In the genomic region with DNA sequence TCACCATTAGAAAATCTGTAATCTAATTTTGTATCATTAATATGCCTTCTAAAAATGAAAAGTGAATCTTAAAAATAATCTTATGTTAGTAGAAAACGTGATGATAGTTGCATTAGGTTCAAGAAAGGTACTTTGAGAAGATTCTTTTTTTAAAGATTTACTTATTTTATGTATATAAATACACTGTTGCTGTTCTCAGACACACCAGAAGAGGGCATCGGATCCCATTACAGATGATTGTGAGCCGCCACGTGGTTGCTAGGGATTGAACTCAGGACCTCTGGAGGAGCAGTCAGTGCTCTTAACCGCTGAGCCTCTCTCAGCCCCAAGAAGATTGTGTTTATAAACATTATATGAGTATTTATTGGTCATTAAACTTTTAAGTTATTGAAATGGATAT, we compare ENCODE assay signal across 20 mouse cellular contexts.
DNase-seq lines count a peak whose midpoint lies in the region; ATAC-seq and TF ChIP-seq lines count a peak whose summit lies in the region.
"Had no signal": no experiment of that assay in that cellular context is flagged by ENCODE, and none has a peak within 500 bp of the region (broad histone marks: within the 10 kb centered on the region; RNA-seq: fewer than 3 reads in every experiment).

No protein-coding gene starts in this region.

- no peaks in the 10 kb centered on the region for H3K9me3 ChIP-seq in midbrain, postnatal 0 days (ENCODE audit: low read length)
- no peaks in the 10 kb centered on the region for H3K9me3 ChIP-seq in midbrain, embryonic 10.5 days (replicated peaks)
- H3K9me3 ChIP-seq in stomach, postnatal 0 days (ENCODE audit: control insufficient read depth, low read length): no peaks in the 10 kb centered on the region
- H3K9me3 ChIP-seq: embryonic facial prominence, embryonic 13.5 days; forebrain, embryonic 13.5 days; heart, embryonic 15.5 days; hindbrain, embryonic 15.5 days had no signal

- intact Hi-C loops in gastrocnemius, adult 2 months (cut with DNase I): no loop called here
- intact Hi-C loops in gastrocnemius, postnatal 14 days (cut with DNase I; ENCODE audit: low total_unique reads): no loop called here

- WGBS in midbrain, postnatal 0 days: 81% methylated on average over 5 of the region's 5 CpGs
- 73% methylated on average over 5 of the region's 5 CpGs for WGBS in midbrain, embryonic 10.5 days
- 56% methylated on average over 5 of the region's 5 CpGs for WGBS in stomach, postnatal 0 days

- no peak for DNase-seq in gastrocnemius, adult 2 months
- DNase-seq in gastrocnemius, postnatal 14 days: no peak
- no peak for DNase-seq in layer of hippocampus, adult 2 months (ENCODE audit: low spot score in 2 of 2)
- no peak for DNase-seq in layer of hippocampus, postnatal 14 days (ENCODE audit: low spot score in 2 of 2)
- DNase-seq in midbrain, postnatal 0 days (ENCODE audit: low spot score): no peak
- no peak for DNase-seq in midbrain, embryonic 10.5 days (ENCODE audit: low spot score)
- DNase-seq in stomach, postnatal 0 days (ENCODE audit: low spot score): no peak
- no peak for DNase-seq in adrenal gland, adult (ENCODE audit: inconsistent age in 2 of 2, low spot score in 1 of 2)
- DNase-seq: adrenal gland, postnatal 10 days; cerebellum, adult 11-12 months; cerebellum, adult 9-11 months; cerebellum, postnatal 36 days; heart, adult 18-20 months; heart, postnatal 14 days had no signal

- TF ChIP-seq EP300 in stomach, postnatal 0 days (optimal IDR thresholded peaks at IDR 0.05): no peak

- no peak overlapping the region for H3K27ac ChIP-seq in gastrocnemius, adult 2 months
- no peak overlapping the region for H3K27ac ChIP-seq in layer of hippocampus, adult 2 months
- no peak overlapping the region for H3K27ac ChIP-seq in midbrain, postnatal 0 days (ENCODE audit: low read depth, low read length)
- H3K27ac ChIP-seq in midbrain, embryonic 10.5 days (replicated peaks): no peak overlapping the region
- H3K27ac ChIP-seq in stomach, postnatal 0 days (replicated peaks): no peak overlapping the region
- H3K27ac ChIP-seq: embryonic facial prominence, embryonic 13.5 days; forebrain, embryonic 13.5 days; heart, embryonic 15.5 days; hindbrain, embryonic 15.5 days had no signal

- no peaks in the 10 kb centered on the region for H3K27me3 ChIP-seq in midbrain, postnatal 0 days (ENCODE audit: insufficient read depth, low read length)
- no peaks in the 10 kb centered on the region for H3K27me3 ChIP-seq in midbrain, embryonic 10.5 days (ENCODE audit: low read depth, poor library complexity, severe bottlenecking)
- no peaks in the 10 kb centered on the region for H3K27me3 ChIP-seq in stomach, postnatal 0 days (ENCODE audit: control insufficient read depth, insufficient read depth, low read length)
- H3K27me3 ChIP-seq: embryonic facial prominence, embryonic 13.5 days; forebrain, embryonic 13.5 days; heart, embryonic 15.5 days; hindbrain, embryonic 15.5 days had no signal

- H3K4me3 ChIP-seq in gastrocnemius, adult 2 months: no peak overlapping the region
- H3K4me3 ChIP-seq in layer of hippocampus, adult 2 months: no peak overlapping the region
- no peak overlapping the region for H3K4me3 ChIP-seq in midbrain, postnatal 0 days (ENCODE audit: low read depth, low read length)
- no peak overlapping the region for H3K4me3 ChIP-seq in midbrain, embryonic 10.5 days
- no peak overlapping the region for H3K4me3 ChIP-seq in stomach, postnatal 0 days (ENCODE audit: low read depth, low read length)
- H3K4me3 ChIP-seq: embryonic facial prominence, embryonic 13.5 days; forebrain, embryonic 13.5 days; heart, embryonic 15.5 days; hindbrain, embryonic 15.5 days had no signal

- no peaks in the 10 kb centered on the region for H3K4me1 ChIP-seq in midbrain, postnatal 0 days (ENCODE audit: insufficient read depth, low read length)
- H3K4me1 ChIP-seq in midbrain, embryonic 10.5 days: peaks cover 13% of the 10 kb centered on the region
- H3K4me1 ChIP-seq in stomach, postnatal 0 days (replicated peaks; ENCODE audit: control insufficient read depth, insufficient read depth): no peaks in the 10 kb centered on the region
- H3K4me1 ChIP-seq: embryonic facial prominence, embryonic 13.5 days; forebrain, embryonic 13.5 days; heart, embryonic 15.5 days; hindbrain, embryonic 15.5 days had no signal

- no peaks in the 10 kb centered on the region for H3K36me3 ChIP-seq in midbrain, postnatal 0 days (ENCODE audit: insufficient read depth, low read length)
- H3K36me3 ChIP-seq in midbrain, embryonic 10.5 days: no peaks in the 10 kb centered on the region
- H3K36me3 ChIP-seq in stomach, postnatal 0 days (ENCODE audit: control insufficient read depth, insufficient read depth, low read length): no peaks in the 10 kb centered on the region
- H3K36me3 ChIP-seq: embryonic facial prominence, embryonic 13.5 days; heart, embryonic 15.5 days; hindbrain, embryonic 15.5 days had no signal

- H3K9ac ChIP-seq in midbrain, postnatal 0 days (replicated peaks; ENCODE audit: low read length, poor library complexity, severe bottlenecking): no peak overlapping the region
- no peak overlapping the region for H3K9ac ChIP-seq in stomach, postnatal 0 days (ENCODE audit: low read length)
- H3K9ac ChIP-seq: embryonic facial prominence, embryonic 13.5 days; forebrain, embryonic 13.5 days; heart, embryonic 15.5 days; hindbrain, embryonic 15.5 days had no signal

- ATAC-seq in midbrain, postnatal 0 days (ENCODE audit: low FRiP score): no peak
- ATAC-seq in stomach, postnatal 0 days (ENCODE audit: low FRiP score, low TSS enrichment): no peak
- ATAC-seq: forebrain, embryonic 13.5 days; inflammation-experienced regulatory T-cells, adult 6 months had no signal

- TF ChIP-seq CTCF in gastrocnemius, adult 2 months (IDR thresholded peaks at IDR 0.05): peak; percentile 14; the same call in 1 of the 2 replicates
- peak; percentile 59 for TF ChIP-seq CTCF in layer of hippocampus, adult 2 months (conservative IDR thresholded peaks at IDR 0.05)
- peak; percentile 21; the same call in 1 of the 2 replicates for TF ChIP-seq CTCF in midbrain, postnatal 0 days (IDR thresholded peaks at IDR 0.05)
- TF ChIP-seq CTCF in stomach, postnatal 0 days (IDR thresholded peaks at IDR 0.05; ENCODE audit: low read depth): peak; percentile 32

- no peak overlapping the region for H3K4me2 ChIP-seq in midbrain, postnatal 0 days (ENCODE audit: low read depth, low read length, poor library complexity, severe bottlenecking)
- H3K4me2 ChIP-seq in stomach, postnatal 0 days (replicated peaks; ENCODE audit: low read depth): no peak overlapping the region
- H3K4me2 ChIP-seq: embryonic facial prominence, embryonic 13.5 days; forebrain, embryonic 13.5 days; heart, embryonic 11.5 days; heart, embryonic 15.5 days; hindbrain, embryonic 15.5 days had no signal
